Mouse (Mus musculus): ENCODE data around the gene Narfl. TPM values are rescaled to one million over a fixed set of nuclear protein-coding genes. Genes with fewer than 3 reads are reported as not detected.

Narfl gene
- total and polyA plus RNA-seq, 3 experiments = 30.6 to 34.3 TPM; not detected in 1

- TF ChIP-seq HCFC1 (IDR thresholded peaks at IDR 0.05; ENCODE audit: low read depth, low read length) = no peak
- TF ChIP-seq MAX (IDR thresholded peaks at IDR 0.05; ENCODE audit: low read length) = no peak
- no peak for TF ChIP-seq POLR2AphosphoS2 (IDR thresholded peaks at IDR 0.05; ENCODE audit: low read length)
- Histone ChIP-seq H3K9me3 (replicated peaks; ENCODE audit: insufficient read depth, low read length) (no peaks in the 10 kb centered on the region), H3K4me1 (ENCODE audit: control insufficient read depth in 1 of 2, insufficient read depth in 2 of 2, low read length in 2 of 2) (no peaks in the 10 kb centered on the region), H3K4me3 (ENCODE audit: control insufficient read depth in 1 of 2, insufficient read depth in 1 of 2, low read depth in 2 of 2, low read length in 2 of 2) (no peak overlapping the region), H3K27ac (ENCODE audit: control insufficient read depth, low read depth, low read length) (no peak overlapping the region), H3K36me3 (ENCODE audit: control insufficient read depth in 1 of 2, insufficient read depth in 2 of 2, low read length in 2 of 2) (no peaks in the 10 kb centered on the region), H3K79me2 (ENCODE audit: control insufficient read depth, insufficient read depth, low read length, poor library complexity) (no peaks in the 10 kb centered on the region), H3K27me3 (ENCODE audit: control insufficient read depth in 1 of 2, insufficient read depth in 2 of 2, low read length in 2 of 2) (peaks cover 0 to 1% of the 10 kb centered on the region in 2 experiments; a peak in 1 of 4 replicates), H3K9ac (ENCODE audit: control insufficient read depth, low read depth, low read length, poor library complexity, severe bottlenecking) (no peak overlapping the region)
- no peak for DNase-seq (ENCODE audit: low read depth, low spot score)
Observed at GRCm38 (mm10) chr17:25749314-25749713, 24.3 kb upstream of the Narfl start.

- Histone ChIP-seq H3K4me1 (ENCODE audit: control insufficient read depth in 1 of 2, insufficient read depth in 2 of 2, low read length in 2 of 2) (no peaks in the 10 kb centered on the region), H3K9me3 (replicated peaks; ENCODE audit: insufficient read depth, low read length) (no peaks in the 10 kb centered on the region), H3K27ac (ENCODE audit: control insufficient read depth, low read depth, low read length) (no peak overlapping the region), H3K36me3 (ENCODE audit: control insufficient read depth in 1 of 2, insufficient read depth in 2 of 2, low read length in 2 of 2) (no peaks in the 10 kb centered on the region), H3K4me3 (ENCODE audit: control insufficient read depth in 1 of 2, insufficient read depth in 1 of 2, low read depth in 2 of 2, low read length in 2 of 2) (no peak overlapping the region), H3K27me3 (ENCODE audit: control insufficient read depth in 1 of 2, insufficient read depth in 2 of 2, low read length in 2 of 2) (peaks cover 0 to 1% of the 10 kb centered on the region in 2 experiments; a peak in 1 of 4 replicates), H3K79me2 (ENCODE audit: control insufficient read depth, insufficient read depth, low read length, poor library complexity) (no peaks in the 10 kb centered on the region), H3K9ac (ENCODE audit: control insufficient read depth, low read depth, low read length, poor library complexity, severe bottlenecking) (no peak overlapping the region)
- DNase-seq (ENCODE audit: low read depth, low spot score) = no peak
- no peak for TF ChIP-seq TCF12 (IDR thresholded peaks at IDR 0.05; ENCODE audit: low read depth, low read length)
- no peak for TF ChIP-seq MYB (IDR thresholded peaks at IDR 0.05; ENCODE audit: low read depth, low read length)
- no peak for TF ChIP-seq CHD2 (IDR thresholded peaks at IDR 0.05; ENCODE audit: low read length)
- TF ChIP-seq RCOR1 (IDR thresholded peaks at IDR 0.05; ENCODE audit: low read depth, low read length) = no peak
- no peak for TF ChIP-seq ETS1 (IDR thresholded peaks at IDR 0.05; ENCODE audit: low read depth, low read length)
- TF ChIP-seq NELFE (IDR thresholded peaks at IDR 0.05; ENCODE audit: low read depth, low read length) = no peak
- no peak for TF ChIP-seq POLR2AphosphoS5 (IDR thresholded peaks at IDR 0.05; ENCODE audit: borderline replicate concordance, low read depth, low read length)
- TF ChIP-seq ZMIZ1 (IDR thresholded peaks at IDR 0.05; ENCODE audit: low read depth, low read length) = no peak
- TF ChIP-seq TBP (IDR thresholded peaks at IDR 0.05; ENCODE audit: low read depth, low read length) = no peak
- no peak for TF ChIP-seq CHD1 (IDR thresholded peaks at IDR 0.05; ENCODE audit: low read depth, low read length)
- TF ChIP-seq UBTF (IDR thresholded peaks at IDR 0.05; ENCODE audit: borderline replicate concordance, insufficient read depth, low read depth, low read length) = no peak
- TF ChIP-seq GABPA (IDR thresholded peaks at IDR 0.05; ENCODE audit: low read depth, low read length) = no peak
- TF ChIP-seq SIN3A (IDR thresholded peaks at IDR 0.05; ENCODE audit: low read length) = no peak
- no peak for TF ChIP-seq MAZ (IDR thresholded peaks at IDR 0.05; ENCODE audit: low read depth, low read length)
- TF ChIP-seq KAT2A (conservative IDR thresholded peaks at IDR 0.05; ENCODE audit: low read depth, low read length) = no peak
- TF ChIP-seq RAD21 (IDR thresholded peaks at IDR 0.05; ENCODE audit: low read depth, low read length) = no peak
- TF ChIP-seq MEF2A (IDR thresholded peaks at IDR 0.05; ENCODE audit: extremely low read depth, insufficient replicate concordance, low read depth, low read length, poor library complexity, severe bottlenecking) = no peak
- TF ChIP-seq EP300 (IDR thresholded peaks at IDR 0.05; ENCODE audit: low read depth in 1 of 2, low read length in 2 of 2) = no peak
Observed at GRCm38 (mm10) chr17:25751446-25751845, 22.1 kb upstream of the Narfl start.
